18 mouse cellular contexts compared by ENCODE assay signal in genomic region chr9:112860307-112860893, GRCm38 (mm10).
A peak's percentile ranks its signal among the peaks of the same experiment; 100 is the strongest.
DNase-seq lines count a peak whose midpoint lies in the region; ATAC-seq and TF ChIP-seq lines count a peak whose summit lies in the region.
"Had no signal": no experiment of that assay in that cellular context is flagged by ENCODE, and none has a peak within 500 bp of the region (broad histone marks: within the 10 kb centered on the region; RNA-seq: fewer than 3 reads in every experiment).

No protein-coding gene starts in this region.

- peaks cover 4% of the 10 kb centered on the region for H3K4me1 ChIP-seq in forebrain, embryonic 16.5 days (replicated peaks; ENCODE audit: control insufficient read depth, insufficient read depth, low read length)
- H3K4me1 ChIP-seq in forebrain, embryonic 11.5 days (replicated peaks; ENCODE audit: control insufficient read depth, insufficient read depth, low read length) = no peaks in the 10 kb centered on the region
- H3K4me1 ChIP-seq in ES-E14 (ENCODE audit: control insufficient read depth in 2 of 2, insufficient read depth in 2 of 2, low read length in 2 of 2, poor library complexity in 1 of 2) = no peaks in the 10 kb centered on the region
- H3K4me1 ChIP-seq in stomach, postnatal 0 days (replicated peaks; ENCODE audit: control insufficient read depth, insufficient read depth) = no peaks in the 10 kb centered on the region
- H3K4me1 ChIP-seq: liver, embryonic 12.5 days; lung, embryonic 15.5 days had no signal

- no peak for TF ChIP-seq EP300 in stomach, postnatal 0 days (optimal IDR thresholded peaks at IDR 0.05)

- no peak for TF ChIP-seq CTCF in stomach, postnatal 0 days (IDR thresholded peaks at IDR 0.05; ENCODE audit: low read depth)

- peak; percentile 52; the same call in 1 of the 2 replicates for ATAC-seq in forebrain, embryonic 16.5 days
- no peak for ATAC-seq in forebrain, embryonic 11.5 days (replicated peaks; ENCODE audit: low FRiP score)
- no peak for ATAC-seq in stomach, postnatal 0 days (ENCODE audit: low FRiP score, low TSS enrichment)
- ATAC-seq: activated CD4-positive, CD25-positive, alpha-beta regulatory T cell, adult 4 months; liver, embryonic 12.5 days; Patski had no signal

- H3K4me3 ChIP-seq in forebrain, embryonic 16.5 days (replicated peaks; ENCODE audit: low read length) = no peak overlapping the region
- H3K4me3 ChIP-seq in forebrain, embryonic 11.5 days (ENCODE audit: low read depth, low read length) = no peak overlapping the region
- H3K4me3 ChIP-seq in ES-E14 (ENCODE audit: insufficient read depth in 1 of 2, low read depth in 1 of 2, low read length in 2 of 2, poor library complexity in 1 of 2, severe bottlenecking in 1 of 2) = no peak overlapping the region
- H3K4me3 ChIP-seq in stomach, postnatal 0 days (ENCODE audit: low read depth, low read length) = no peak overlapping the region
- H3K4me3 ChIP-seq: heart, embryonic 12.5 days; liver, embryonic 12.5 days; lung, embryonic 15.5 days had no signal

- in situ Hi-C loops in ES-E14 (cut with MboI; ENCODE audit: low sequenced_read_pairs in 2 of 2, unreplicated experiment in 2 of 2) = no loop called here

- peak overlapping the region; percentile 39; the same call in 1 of the 2 replicates for H3K27ac ChIP-seq in forebrain, embryonic 16.5 days (ENCODE audit: low read length)
- H3K27ac ChIP-seq in forebrain, embryonic 11.5 days (ENCODE audit: low read depth, low read length) = no peak overlapping the region
- H3K27ac ChIP-seq in ES-E14 (ENCODE audit: insufficient read depth, low read depth, low read length, poor library complexity, severe bottlenecking) = no peak overlapping the region
- no peak overlapping the region for H3K27ac ChIP-seq in stomach, postnatal 0 days (replicated peaks)
- H3K27ac ChIP-seq: hindbrain, embryonic 14.5 days; liver, embryonic 12.5 days; lung, embryonic 15.5 days had no signal

- H3K9me3 ChIP-seq in forebrain, embryonic 16.5 days (ENCODE audit: control insufficient read depth, low read length) = no peaks in the 10 kb centered on the region
- no peaks in the 10 kb centered on the region for H3K9me3 ChIP-seq in forebrain, embryonic 11.5 days (ENCODE audit: control insufficient read depth, low read length)
- no peaks in the 10 kb centered on the region for H3K9me3 ChIP-seq in ES-E14 (ENCODE audit: control insufficient read depth, insufficient read depth, low read depth, low read length)
- H3K9me3 ChIP-seq in stomach, postnatal 0 days (ENCODE audit: control insufficient read depth, low read length) = no peaks in the 10 kb centered on the region
- H3K9me3 ChIP-seq: heart, embryonic 12.5 days; liver, embryonic 12.5 days; lung, embryonic 15.5 days had no signal

- no peaks in the 10 kb centered on the region for H3K36me3 ChIP-seq in forebrain, embryonic 16.5 days (ENCODE audit: control insufficient read depth, insufficient read depth)
- no peaks in the 10 kb centered on the region for H3K36me3 ChIP-seq in forebrain, embryonic 11.5 days (ENCODE audit: control insufficient read depth, insufficient read depth, low read length)
- H3K36me3 ChIP-seq in ES-E14 (ENCODE audit: control insufficient read depth, insufficient read depth, low read length, poor library complexity, severe bottlenecking) = no peaks in the 10 kb centered on the region
- no peaks in the 10 kb centered on the region for H3K36me3 ChIP-seq in stomach, postnatal 0 days (ENCODE audit: control insufficient read depth, insufficient read depth, low read length)
- H3K36me3 ChIP-seq: heart, embryonic 12.5 days; liver, embryonic 12.5 days; lung, embryonic 15.5 days had no signal

- no peak overlapping the region for H3K9ac ChIP-seq in forebrain, embryonic 16.5 days (replicated peaks; ENCODE audit: low read depth, low read length)
- no peak overlapping the region for H3K9ac ChIP-seq in forebrain, embryonic 11.5 days (ENCODE audit: low read length)
- no peak overlapping the region for H3K9ac ChIP-seq in ES-E14 (ENCODE audit: insufficient read depth, low read depth, low read length, poor library complexity, severe bottlenecking)
- H3K9ac ChIP-seq in stomach, postnatal 0 days (ENCODE audit: low read length) = no peak overlapping the region
- H3K9ac ChIP-seq: heart, embryonic 12.5 days; hindbrain, embryonic 14.5 days; liver, embryonic 12.5 days; lung, embryonic 15.5 days had no signal

- H3K4me2 ChIP-seq in forebrain, embryonic 16.5 days (ENCODE audit: low read length) = no peak overlapping the region
- H3K4me2 ChIP-seq in forebrain, embryonic 11.5 days (ENCODE audit: low read depth, low read length, severe bottlenecking) = no peak overlapping the region
- H3K4me2 ChIP-seq in stomach, postnatal 0 days (replicated peaks; ENCODE audit: low read depth) = no peak overlapping the region
- H3K4me2 ChIP-seq: heart, embryonic 12.5 days; hindbrain, embryonic 14.5 days; liver, embryonic 12.5 days; lung, embryonic 15.5 days had no signal

- H3K27me3 ChIP-seq in forebrain, embryonic 16.5 days (replicated peaks; ENCODE audit: control insufficient read depth, insufficient read depth, low read length) = no peaks in the 10 kb centered on the region
- no peaks in the 10 kb centered on the region for H3K27me3 ChIP-seq in forebrain, embryonic 11.5 days (ENCODE audit: control insufficient read depth, insufficient read depth, low read length)
- H3K27me3 ChIP-seq in stomach, postnatal 0 days (ENCODE audit: control insufficient read depth, insufficient read depth, low read length) = no peaks in the 10 kb centered on the region
- H3K27me3 ChIP-seq: heart, embryonic 12.5 days; liver, embryonic 12.5 days; lung, embryonic 15.5 days; Patski had no signal

- intact Hi-C loops in left cerebral cortex, postnatal 14 days (cut with DNase I) = no loop called here

- no peak for DNase-seq in forebrain, embryonic 11.5 days (ENCODE audit: low spot score)
- peak; percentile 12 to 34 for DNase-seq in left cerebral cortex, postnatal 14 days (ENCODE audit: low spot score in 2 of 2)
- no peak for DNase-seq in left cerebral cortex, adult 11 months (ENCODE audit: low spot score)
- DNase-seq in ES-E14 (ENCODE audit: low read depth, low spot score) = no peak
- peak; percentile 26 to 33 for DNase-seq in frontal cortex, postnatal 36 days (ENCODE audit: low spot score in 2 of 2)
- no peak for DNase-seq in stomach, postnatal 0 days (ENCODE audit: low spot score)
- DNase-seq in heart, adult 9 months (ENCODE audit: low spot score in 2 of 2) = no peak
- DNase-seq: adrenal gland, postnatal 14 days; kidney, adult 18-20 months; kidney, postnatal 10 days; thymus, postnatal 4 days had no signal

- 89% methylated on average over 3 of the region's 3 CpGs for WGBS in forebrain, embryonic 16.5 days
- 86% methylated on average over 3 of the region's 3 CpGs for WGBS in forebrain, embryonic 11.5 days
- WGBS in stomach, postnatal 0 days = 67% methylated on average over 3 of the region's 3 CpGs

TF ChIP-seq in ES-E14, 5 proteins besides CTCF, POLR2A, EP300 and RAD21:
- TF ChIP-seq ZC3H11A (IDR thresholded peaks at IDR 0.05; ENCODE audit: borderline replicate concordance, low read depth, low read length) = no peak
- TF ChIP-seq MAFK (IDR thresholded peaks at IDR 0.05; ENCODE audit: insufficient read depth, low read depth, low read length) = 0 out of 2 replicates have a peak, but pooled peaks have one; percentile 64

Comparison
In these comparisons a context has a peak if more than half of its experiments do, and no peak if none do; other contexts are left out.
1. DNase-seq: peak in left cerebral cortex, postnatal 14 days (2 of 2) and frontal cortex, postnatal 36 days (2 of 2); none in forebrain, embryonic 11.5 days (single experiment), left cerebral cortex, adult 11 months (single experiment), ES-E14 (single experiment), stomach, postnatal 0 days (single experiment) and heart, adult 9 months (0 of 2).